Mouse (Mus musculus) yolk sac, embryonic 10.5 days (tissue): ENCODE results near the gene Ago4.

Source experiments
- DNase-seq: peaks from one replicate; pipeline ENCODE4 v3.0.0-alpha.2; 2017; ENCODE audit warnings: low spot score

Ago4 gene

DNA sequence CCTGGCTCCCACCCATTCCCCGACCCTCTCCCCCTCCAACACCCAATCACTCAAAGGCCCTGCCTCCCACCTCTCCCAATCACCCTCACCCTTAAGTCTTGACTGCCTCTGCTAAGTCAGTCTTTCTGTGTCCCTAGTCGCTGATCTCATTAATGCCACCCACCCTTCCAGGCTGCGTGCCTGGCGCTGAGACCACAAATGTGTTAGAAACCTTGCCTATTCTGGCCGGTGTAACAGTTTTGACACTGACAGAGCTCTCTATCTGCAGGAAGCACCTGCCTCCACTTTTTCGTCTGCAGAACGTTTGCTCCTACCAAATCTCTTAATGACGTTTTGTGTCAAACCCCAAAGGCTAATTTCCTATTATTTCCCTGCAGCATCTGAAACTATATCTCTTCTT, 64.3 kb downstream of the Ago4 start:
- DNase-seq = no peak

DNA sequence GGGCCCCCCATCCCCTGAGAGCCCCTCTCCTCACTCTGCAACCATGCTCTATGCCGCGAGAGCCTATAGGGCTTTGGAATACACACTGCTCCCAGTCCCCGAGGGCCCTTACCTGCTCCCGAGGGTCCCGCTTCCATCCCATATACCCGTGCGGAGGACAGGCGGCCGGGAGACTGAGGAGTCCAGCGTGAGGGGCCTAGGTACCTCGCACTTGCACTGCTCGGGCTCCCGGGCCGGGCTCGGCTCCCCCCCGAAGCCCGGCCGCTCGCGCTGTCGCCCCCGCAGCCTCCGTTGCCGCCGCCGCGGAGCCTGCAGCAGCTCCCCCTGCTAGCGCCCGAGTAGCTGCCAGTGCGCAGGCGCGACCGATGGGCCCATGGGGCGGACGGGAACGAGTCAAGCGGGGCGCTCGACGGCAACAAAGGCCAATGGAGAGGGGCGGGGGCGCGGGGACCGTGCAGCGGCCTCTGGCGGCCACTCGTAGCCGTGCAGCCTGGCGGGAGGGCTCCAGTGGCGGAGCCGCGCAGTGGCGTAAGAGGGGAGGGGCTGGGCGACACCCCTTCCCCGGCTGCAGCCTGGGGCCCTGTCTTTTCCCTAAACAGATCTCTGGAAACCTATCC, 64.9 kb downstream of the Ago4 start, which contains the start of gene Ago1:
TSS of gene Ago1 (minus strand) at position 299 of the 617 bp plus-strand sequence.
- peak; percentile 93 for DNase-seq

DNA sequence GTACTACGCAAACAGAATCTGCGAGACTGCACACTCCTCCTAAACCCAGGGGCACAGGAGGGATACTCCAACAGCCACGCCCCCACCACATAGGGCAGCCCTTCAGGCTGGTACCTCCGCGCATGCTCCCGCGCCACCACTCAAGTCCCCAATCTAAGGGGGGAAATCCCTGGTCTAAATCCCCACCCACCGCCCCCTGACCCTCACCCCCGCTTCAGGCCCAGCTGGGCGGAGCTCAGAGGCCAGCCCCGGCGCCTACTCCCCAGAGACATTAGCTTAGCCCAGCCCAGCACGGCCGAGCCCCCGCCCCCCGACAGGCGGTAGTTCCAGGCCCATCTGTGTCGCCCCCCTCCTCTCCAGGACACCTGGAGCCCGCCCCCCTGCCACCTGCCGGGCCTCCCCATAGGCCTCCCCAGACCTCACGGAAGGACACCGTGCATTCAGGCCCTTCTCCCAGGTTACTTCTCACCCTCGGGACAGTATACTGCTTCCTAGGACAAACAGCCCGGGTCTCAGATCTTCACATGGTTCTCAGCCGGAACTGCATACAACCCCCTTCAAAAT, 65.5 kb downstream of the Ago4 start:
- peak; percentile 89 for DNase-seq

DNA sequence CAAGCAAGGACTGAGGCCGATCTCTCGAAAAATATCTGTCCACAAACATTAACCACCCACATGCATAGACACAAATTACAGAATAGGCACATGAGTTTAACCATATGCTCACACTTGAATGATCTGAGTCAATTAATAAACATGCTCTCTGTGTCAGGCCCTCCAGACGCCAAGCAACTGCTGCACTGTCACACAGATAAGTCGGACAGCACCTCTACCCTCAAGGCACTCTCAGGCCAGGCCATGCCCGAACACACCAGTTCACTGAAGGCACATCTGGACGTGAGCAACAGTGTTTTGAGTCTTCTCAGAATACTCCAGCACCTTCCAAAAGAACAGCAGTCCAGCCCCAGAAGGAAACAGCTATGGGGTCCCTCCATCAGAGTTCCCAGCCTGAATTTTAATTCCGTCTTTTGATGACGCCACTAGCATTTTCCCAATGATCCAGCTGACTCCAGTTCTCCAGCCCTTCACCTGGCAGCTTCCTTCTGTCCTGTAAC, 67.0 kb downstream of the Ago4 start:
- DNase-seq = no peak

DNA sequence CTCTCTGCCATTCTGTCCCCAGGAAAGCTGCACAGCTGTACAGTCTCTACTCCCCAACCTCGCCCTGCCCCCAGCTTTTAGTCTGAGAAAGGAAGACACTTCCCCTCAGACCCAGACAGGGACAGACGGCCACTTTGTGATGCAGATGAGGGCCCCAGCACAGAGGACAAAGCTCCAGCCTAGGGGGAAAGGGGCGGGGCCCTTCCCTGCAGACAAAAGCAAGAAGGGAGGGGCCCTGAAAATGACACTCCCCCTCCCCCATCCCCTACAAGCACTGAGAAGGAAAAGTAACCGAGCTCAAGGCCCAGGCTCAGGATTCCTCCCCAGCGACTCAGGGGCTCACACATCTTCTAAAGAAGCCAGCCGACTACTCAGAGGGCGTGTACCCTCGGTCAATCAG, 67.4 kb downstream of the Ago4 start:
- peak; percentile 46 for DNase-seq

DNA sequence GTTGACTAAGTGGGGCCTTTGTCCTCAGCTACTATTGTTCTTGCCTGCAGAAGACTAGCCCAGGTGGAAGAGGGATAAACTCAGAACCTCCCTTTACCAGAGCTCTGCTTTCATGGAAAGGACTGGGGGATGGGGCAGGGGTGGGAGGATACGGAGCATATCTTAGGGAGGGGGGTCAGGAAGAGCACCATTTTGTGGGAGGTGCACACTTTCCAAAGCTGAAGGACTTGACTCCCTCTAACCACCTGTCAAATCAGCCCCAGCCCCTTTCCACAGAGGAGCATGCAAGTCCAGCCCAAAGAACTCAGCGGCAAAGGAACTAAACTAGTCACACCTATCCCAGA, 68.4 kb downstream of the Ago4 start:
- no peak for DNase-seq

DNA sequence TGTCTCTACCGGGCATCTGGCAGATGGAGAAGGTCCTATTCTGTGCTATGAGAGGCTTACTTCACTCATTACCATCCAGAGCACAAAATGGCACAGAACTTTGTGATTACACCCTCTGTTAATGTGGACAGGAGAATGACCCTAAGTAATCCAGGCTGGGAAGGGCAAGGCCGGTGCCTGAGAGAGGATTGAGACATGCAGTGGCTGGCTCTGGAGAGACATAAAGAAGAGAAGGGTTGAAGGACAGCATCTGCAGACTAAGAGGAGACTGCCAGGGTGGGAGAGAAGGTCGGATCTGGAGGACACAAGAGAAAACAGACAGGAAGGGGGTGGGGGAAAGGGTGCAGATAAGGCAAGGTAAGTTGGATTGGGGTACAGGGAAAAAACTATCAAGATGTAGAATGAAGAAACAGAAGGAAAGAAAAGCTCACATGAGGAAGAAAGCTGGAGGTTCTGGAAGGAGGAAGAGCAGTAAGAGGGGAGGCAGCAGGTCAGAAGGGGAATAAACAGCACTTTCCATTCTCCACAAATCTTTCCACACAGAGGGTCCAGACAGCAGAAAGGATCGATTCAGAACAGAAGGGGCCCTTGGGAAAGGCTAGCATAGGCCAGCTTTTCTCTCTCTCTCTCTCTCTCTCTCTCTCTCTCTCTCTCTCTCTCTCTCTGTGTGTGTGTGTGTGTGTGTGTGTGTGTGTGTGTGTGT, 68.9 kb downstream of the Ago4 start:
- DNase-seq = no peak

DNA sequence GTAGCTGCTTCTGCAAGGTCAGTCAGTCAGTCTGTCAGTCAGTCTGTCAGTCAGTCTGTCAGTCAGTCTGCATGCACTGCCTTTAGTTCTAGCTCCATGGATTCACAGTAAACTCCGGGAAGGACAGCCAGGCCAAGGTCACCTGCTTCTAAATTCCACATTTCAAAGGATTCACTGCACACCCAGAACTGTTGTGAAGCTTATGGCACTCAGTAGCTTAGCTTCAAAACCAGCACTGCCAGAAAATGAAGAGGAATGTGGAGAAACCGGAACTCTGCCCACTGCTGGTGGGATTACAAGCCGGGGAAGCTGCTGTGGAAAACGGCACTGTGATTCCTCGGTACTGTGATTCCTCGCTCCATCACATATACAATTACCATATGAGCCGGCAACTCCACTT, 77.8 kb downstream of the Ago4 start:
- no peak for DNase-seq

DNA sequence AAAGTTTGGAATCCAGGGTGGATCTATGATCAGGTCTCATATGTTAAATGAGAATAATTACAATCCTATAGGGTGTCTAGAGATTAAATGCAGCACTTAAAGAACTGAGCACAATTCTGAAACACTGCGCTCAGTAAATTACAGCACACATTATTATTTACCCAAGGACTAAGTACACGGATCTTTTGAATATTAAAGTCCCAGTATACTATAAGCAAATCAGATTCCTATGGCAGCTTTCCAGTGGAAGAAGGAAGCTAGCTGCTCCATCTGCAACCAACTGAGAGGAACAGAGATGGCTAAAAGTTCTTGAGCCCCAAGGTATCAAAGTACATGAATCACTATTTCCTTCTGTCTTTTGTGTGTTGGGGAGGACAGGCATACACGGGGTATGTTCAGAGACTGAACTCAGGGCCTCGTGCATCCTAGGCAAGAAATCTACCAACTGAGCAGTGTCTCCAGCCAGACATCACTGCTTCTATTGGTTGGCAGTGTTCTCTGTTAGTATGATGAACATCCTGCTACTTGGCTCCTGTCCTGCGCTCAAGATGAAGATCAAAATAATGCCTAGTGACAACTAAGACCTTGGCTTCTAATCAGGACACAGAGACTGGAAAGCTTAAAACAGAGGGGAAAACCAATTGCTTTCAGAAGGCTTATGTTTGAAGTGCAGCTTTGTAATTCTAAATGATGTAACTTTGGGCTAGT, 78.6 kb downstream of the Ago4 start:
- no peak for DNase-seq

DNA sequence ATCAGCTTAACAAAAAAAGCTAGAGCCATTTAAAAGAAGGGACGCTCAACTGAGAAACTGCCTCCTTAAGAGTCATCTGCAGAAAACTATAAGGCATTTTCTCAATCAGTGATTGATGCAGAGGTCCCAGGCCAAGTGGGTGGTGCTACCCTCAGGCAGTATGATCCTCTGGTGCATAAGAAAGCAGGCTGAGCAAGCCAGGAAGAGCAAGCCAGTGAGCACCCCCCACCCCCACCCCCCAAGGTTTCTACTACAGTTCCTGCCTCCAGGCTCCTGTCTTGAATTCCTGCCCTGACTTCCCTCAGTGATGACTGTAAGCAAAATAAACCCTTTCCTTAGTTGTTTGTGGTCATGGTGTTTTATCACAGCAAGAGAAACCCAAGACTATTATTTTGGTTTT, 83.0 kb downstream of the Ago4 start:
- no peak for DNase-seq

DNA sequence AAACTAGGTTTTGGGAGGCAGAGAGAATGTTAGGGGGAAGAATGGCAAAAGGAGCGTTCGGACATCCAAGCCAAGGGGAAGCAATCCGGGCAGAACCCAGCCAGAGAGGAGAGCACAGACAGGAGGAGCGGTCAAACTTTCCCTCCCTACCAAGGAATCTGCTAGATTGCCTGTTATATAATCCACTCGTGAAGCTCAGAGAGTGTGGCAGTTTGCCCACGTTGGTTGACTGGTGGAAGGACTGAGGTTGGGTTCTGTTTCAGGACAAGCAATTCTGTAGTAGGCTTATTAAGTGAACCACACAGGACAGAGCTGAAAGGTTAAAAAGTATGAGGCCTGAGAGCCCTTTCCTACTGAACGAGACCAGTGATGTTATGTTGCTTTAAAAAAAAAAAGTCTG, 86.1 kb downstream of the Ago4 start:
- no peak for DNase-seq

DNA sequence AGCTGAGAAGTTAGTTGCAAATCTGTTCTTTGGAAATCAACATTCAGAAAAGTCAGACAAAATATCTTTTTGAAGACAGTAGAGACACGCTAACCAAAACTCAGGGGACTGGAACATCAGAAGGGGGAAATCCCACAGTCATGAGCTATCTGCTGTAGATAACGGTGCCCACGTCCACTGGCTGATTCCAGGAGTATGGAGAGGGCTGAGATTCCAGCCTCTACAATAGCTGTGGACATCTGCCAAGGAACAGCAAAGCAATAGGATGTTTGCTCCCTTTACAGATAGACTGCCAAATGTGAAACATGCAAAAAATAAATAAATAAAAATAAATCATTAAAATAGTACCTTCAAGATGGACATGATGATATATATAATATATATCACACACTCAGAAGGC, 88.7 kb downstream of the Ago4 start:
- DNase-seq = no peak
